Mouse (Mus musculus): ENCODE data around the gene Polr3f.

The Polr3f gene

GRCm38 (mm10) chr2:144588723-144589122, 61.2 kb downstream of the Polr3f start:
- DNase-seq (ENCODE audit: low spot score in 2 of 2): no peak

All from spleen, postnatal 14 days (tissue).